17 mouse cellular contexts compared by ENCODE assay signal in the genomic region with DNA sequence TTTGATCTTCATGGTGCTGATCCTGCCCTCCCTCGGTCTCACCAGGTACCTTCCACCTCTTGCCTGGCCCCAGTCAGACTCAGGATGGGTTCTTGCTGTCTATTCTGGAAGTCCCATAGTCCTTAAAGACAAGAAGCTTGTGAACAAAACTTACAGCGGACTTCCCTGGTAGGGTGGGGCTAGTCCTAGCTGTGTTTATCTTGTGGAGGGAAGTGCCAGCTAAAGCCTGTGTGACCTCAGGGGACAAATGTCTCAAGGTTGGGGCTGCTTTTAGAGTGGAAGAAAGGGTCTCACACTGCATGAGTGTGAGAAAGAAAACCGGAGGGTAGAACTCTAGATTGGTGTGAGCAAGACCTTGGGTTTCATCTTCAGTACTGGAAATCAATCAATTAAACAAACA. TPM values are rescaled to one million over a fixed set of nuclear protein-coding genes. Genes with fewer than 3 reads are reported as not detected.
"Had no signal": no experiment of that assay in that cellular context is flagged by ENCODE, and none has a peak within 500 bp of the region (broad histone marks: within the 10 kb centered on the region; RNA-seq: fewer than 3 reads in every experiment).

No protein-coding gene starts in this region.

- ATAC-seq: liver, postnatal 0 days; midbrain, embryonic 13.5 days; midbrain, embryonic 15.5 days had no signal

- H3K36me3 ChIP-seq: midbrain, embryonic 13.5 days; midbrain, embryonic 15.5 days had no signal

- H3K9ac ChIP-seq: liver, postnatal 0 days; lung, embryonic 15.5 days; midbrain, embryonic 13.5 days; midbrain, embryonic 15.5 days; neural tube, embryonic 12.5 days; stomach, embryonic 15.5 days had no signal

- H3K9me3 ChIP-seq: lung, embryonic 15.5 days; megakaryocyte, embryonic 14.5 days; midbrain, embryonic 13.5 days; midbrain, embryonic 15.5 days; neural tube, embryonic 12.5 days; stomach, embryonic 15.5 days had no signal

- DNase-seq: liver, postnatal 0 days; lung, adult 2 months; right cerebral cortex, postnatal 14 days; thymus, adult 18-20 months; thymus, postnatal 14 days; thymus, postnatal 36 days had no signal

- H3K27ac ChIP-seq: lung, embryonic 15.5 days; macrophage; midbrain, embryonic 13.5 days; midbrain, embryonic 15.5 days; neural tube, embryonic 12.5 days; stomach, embryonic 15.5 days had no signal

- H3K27me3 ChIP-seq: lung, embryonic 15.5 days; megakaryocyte, embryonic 14.5 days; midbrain, embryonic 13.5 days; midbrain, embryonic 15.5 days; neural tube, embryonic 12.5 days; stomach, embryonic 15.5 days had no signal

- H3K4me2 ChIP-seq: lung, embryonic 15.5 days; midbrain, embryonic 11.5 days; midbrain, embryonic 13.5 days; midbrain, embryonic 15.5 days; neural tube, embryonic 12.5 days; stomach, embryonic 15.5 days had no signal

- H3K4me3 ChIP-seq: lung, embryonic 15.5 days; megakaryocyte, embryonic 14.5 days; midbrain, embryonic 13.5 days; midbrain, embryonic 15.5 days; neural tube, embryonic 12.5 days; stomach, embryonic 15.5 days had no signal

- H3K4me1 ChIP-seq: midbrain, embryonic 13.5 days; midbrain, embryonic 15.5 days; neural tube, embryonic 12.5 days; stomach, embryonic 15.5 days had no signal

RNA-seq across cellular contexts. Expression of a gene that starts 31.0 kb away (rescaled TPM):
- total RNA-seq: monocyte, adult 5-6 weeks; neutrophil, adult 5-6 weeks had no signal
- polyA plus RNA-seq: midbrain, embryonic 13.5 days; neural tube, embryonic 14.5 days had no signal
